Mouse (Mus musculus): ENCODE results near the gene Kcnj13.

DNA sequence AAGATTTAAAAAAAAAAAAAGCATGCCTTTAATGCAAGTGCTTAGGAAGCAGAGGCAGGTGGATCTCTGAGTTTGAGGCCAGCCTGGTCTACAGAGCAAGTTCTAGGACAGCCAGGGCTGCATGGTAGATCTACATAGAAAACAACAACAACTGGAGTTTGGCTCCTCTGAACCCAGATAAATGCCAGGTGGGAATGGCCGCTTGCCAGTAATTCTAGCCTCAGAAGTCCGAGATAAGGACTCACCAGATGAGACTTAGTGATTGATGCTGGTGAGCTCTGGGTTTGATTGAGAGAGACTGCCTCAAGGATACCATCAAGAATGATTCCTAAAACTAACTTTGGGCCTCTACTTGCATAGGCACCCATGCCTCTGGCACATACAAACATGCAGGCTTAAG is 44.0 kb downstream of the Kcnj13 start:
- TF ChIP-seq CTCF (IDR thresholded peaks at IDR 0.05; ENCODE audit: borderline replicate concordance, insufficient read depth, low read length) (no peak), POLR2A (IDR thresholded peaks at IDR 0.05; ENCODE audit: low read depth, low read length) (no peak)
